Mouse (Mus musculus) left cerebral cortex, postnatal 4 days (tissue): ENCODE measurements at regions not wholly inside any gene's neighbourhood (a gene's known extent, or its start where the extent isn't known, plus 50 kb on each side); places are given as distances from the start of the nearest gene placed in this dataset.
"Not testable (repeated sequence)": the region's sequence is repeated elsewhere in the genome, so short reads cannot be mapped to it uniquely, and the experiment has no call there.

ENCODE experiments used
- DNase-seq: peaks from one replicate; pipeline ENCODE4 v3.0.0-alpha.2; 2022
- intact Hi-C: fragments of 180-260 bp; cut with DNase I; formaldehyde crosslinking; loops from one replicate; pipeline ENCODE4 v1.15.1; 2025

GRCm38 (mm10) chr14:84610476-84610875 is 167.1 kb downstream of the Pcdh17 start:
- no peak for DNase-seq
- intact Hi-C loops = no loop called here

- no peak for DNase-seq
- intact Hi-C loops = no loop called here
Measured at GRCm38 (mm10) chr14:84612551-84612950, 169.2 kb downstream of the Pcdh17 start.

GRCm38 (mm10) chr14:84645026-84645425 is 201.7 kb downstream of the Pcdh17 start:
- DNase-seq = no peak
- intact Hi-C loops = no loop called here

- intact Hi-C loops = no loop called here
- DNase-seq = peak; percentile 16
Measured at GRCm38 (mm10) chr14:84645972-84646577, 202.7 kb downstream of the Pcdh17 start.

GRCm38 (mm10) chr14:84659206-84659775 is 215.9 kb downstream of the Pcdh17 start:
- DNase-seq = no peak
- intact Hi-C loops = no loop called here

GRCm38 (mm10) chr14:84667685-84668084 is 224.3 kb downstream of the Pcdh17 start:
- intact Hi-C loops, DNase-seq: not testable (repeated sequence)

- intact Hi-C loops = no loop called here
- peak; percentile 52 for DNase-seq
Measured at GRCm38 (mm10) chr14:84671678-84672472, 228.5 kb downstream of the Pcdh17 start.

GRCm38 (mm10) chr14:84686848-84687247 is 243.5 kb downstream of the Pcdh17 start:
- intact Hi-C loops = no loop called here

GRCm38 (mm10) chr14:84690810-84691209 is 247.4 kb downstream of the Pcdh17 start:
- intact Hi-C loops = no loop called here
- no peak for DNase-seq

More at GRCm38 (mm10) chr14:84686848-84687247, 243.5 kb downstream of the Pcdh17 start:
- DNase-seq = no peak
